Mouse (Mus musculus) 3T3-L1 (cell line): Measurements from ENCODE around the gene Rtn2.

Source experiments
- DNase-seq: peaks from one replicate; pipeline ENCODE4 v3.0.0-alpha.2; 2015; ENCODE audit warnings: low read depth, low spot score

The Rtn2 gene

DNA sequence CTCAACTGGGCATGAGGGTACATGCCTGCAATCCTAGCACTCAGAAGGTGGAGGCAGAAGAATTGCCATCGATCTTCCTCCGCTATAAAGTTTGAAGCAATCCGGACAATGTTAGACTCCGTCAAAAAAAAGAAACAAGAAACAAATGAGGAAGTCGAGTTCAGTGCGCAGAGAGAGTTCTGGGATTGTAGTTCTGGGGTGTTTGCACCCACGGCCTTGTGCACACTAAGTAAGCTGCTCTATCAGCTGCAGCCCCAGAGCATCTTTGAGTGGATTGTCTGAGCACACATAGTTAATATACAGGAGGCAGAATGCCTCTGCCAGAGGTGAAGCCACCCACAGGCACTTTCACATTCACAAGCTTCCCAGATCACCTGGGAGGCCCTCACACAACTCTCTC, 36.3 kb downstream of the Rtn2 start:
- no peak for DNase-seq

DNA sequence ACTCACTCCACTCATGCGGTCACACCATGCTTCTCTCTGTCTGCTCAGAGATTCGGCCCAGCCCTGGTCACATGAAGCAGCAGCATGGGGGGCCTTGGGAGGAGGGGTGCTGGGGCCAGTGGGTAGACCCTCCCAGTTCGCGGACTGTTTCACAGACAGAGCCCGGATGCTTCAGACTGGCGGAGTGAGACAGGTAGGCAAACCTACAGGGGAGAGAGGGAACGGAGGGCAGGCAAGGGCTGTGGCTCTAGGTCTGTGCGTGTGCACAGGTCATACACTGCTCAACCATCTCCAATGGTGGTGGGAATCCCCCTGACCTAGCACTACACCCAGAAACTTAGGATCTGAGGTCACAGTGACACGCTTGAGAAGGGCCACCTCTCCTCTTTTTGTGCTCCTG, 37.0 kb downstream of the Rtn2 start:
- DNase-seq: no peak

DNA sequence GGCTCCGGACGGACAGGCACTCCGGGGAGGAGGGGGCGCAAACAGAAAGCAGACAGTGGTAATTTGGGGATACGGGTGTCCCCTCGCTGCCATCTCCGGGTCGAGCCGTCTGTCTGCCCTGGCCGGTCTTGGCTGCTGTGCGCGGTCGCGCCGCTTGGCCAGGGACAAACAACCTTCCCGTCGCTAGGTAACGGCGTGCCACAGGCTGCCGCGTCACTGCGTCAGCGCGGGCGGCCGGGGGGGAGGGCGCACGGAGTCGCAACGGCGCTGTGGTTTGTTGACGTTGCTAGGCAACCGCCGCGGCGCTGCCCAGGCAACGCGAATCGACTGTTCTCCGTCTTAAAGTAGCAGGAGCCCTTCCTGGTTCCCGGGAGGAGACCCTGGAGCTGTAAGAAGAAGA, 37.5 kb downstream of the Rtn2 start:
- peak; percentile 89 for DNase-seq

DNA sequence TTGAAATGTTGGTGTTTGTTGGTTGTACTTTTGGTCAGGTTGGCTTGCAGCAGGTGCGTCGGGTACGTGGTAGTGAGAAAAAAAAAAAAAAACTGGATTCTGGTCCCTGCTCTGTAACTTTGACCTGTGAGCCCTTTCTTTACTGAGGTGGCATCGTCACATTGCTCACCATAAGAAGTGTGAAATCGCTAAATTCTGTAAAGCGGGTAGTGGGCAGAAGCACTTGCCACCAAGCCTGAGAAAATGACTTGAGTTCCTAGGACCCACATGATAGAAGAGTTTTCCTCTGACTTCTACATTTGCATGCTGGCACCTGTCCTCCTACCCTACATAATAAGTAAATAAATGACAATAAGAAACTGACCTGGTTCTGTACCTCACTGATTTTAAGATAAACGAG, 38.2 kb downstream of the Rtn2 start:
- no peak for DNase-seq

DNA sequence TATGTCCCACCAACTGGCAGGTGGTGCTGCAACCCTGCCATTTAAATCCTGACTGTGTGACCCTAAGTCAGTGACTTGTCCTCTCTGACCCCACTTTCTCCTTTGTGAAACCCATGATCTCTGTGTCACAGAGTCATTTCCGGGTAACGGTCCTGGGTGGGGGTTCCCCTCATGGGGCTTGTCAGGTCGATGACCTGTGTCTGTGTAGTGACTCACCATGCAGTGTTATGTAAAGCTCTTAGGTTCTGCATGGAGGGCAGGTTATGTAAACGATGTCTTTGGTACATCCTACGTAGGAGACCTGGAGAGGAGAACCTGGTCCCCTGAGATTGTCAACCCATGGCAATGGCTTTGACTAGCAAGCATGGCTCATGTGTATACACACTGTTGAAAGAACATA, 39.0 kb downstream of the Rtn2 start:
- no peak for DNase-seq

DNA sequence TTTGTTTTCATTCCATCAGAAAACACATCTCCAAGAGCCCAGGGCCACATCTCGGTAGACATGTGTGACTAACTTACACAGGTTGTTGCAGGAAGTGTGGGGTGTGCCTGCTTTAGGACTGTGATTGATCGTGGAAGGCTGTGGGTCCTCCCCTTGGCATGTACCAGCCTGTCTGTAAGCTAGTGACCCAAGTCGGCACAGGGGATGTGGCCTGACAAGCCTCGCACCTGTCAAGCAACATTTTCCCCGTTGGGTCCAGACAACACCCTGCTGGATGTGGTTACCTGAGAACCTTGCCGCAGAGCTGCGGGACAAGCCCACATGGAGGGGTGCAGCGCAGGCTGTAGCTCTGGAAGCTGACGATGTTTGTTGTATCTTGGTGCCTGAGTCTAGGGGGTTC, 40.1 kb downstream of the Rtn2 start:
- DNase-seq: no peak

DNA sequence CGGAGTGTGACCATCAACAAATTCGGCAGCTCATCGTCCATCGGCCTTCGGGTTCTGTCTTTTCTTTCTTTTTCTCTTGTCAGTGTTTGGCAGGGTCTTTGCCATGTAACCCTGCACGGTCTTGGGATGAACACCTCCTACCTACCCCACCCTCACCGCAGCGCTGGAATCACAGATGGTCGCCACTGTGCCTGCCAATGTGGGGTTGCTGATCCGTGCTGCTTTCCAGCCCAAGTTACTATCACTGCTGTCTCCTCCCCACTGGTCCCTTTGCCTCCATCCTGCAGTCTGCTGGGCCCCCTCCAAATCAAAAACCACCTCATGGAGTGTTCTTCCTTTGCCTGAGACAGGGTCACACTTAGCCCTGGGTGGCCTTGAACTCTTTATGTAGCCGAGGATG, 41.8 kb downstream of the Rtn2 start:
- DNase-seq: no peak

DNA sequence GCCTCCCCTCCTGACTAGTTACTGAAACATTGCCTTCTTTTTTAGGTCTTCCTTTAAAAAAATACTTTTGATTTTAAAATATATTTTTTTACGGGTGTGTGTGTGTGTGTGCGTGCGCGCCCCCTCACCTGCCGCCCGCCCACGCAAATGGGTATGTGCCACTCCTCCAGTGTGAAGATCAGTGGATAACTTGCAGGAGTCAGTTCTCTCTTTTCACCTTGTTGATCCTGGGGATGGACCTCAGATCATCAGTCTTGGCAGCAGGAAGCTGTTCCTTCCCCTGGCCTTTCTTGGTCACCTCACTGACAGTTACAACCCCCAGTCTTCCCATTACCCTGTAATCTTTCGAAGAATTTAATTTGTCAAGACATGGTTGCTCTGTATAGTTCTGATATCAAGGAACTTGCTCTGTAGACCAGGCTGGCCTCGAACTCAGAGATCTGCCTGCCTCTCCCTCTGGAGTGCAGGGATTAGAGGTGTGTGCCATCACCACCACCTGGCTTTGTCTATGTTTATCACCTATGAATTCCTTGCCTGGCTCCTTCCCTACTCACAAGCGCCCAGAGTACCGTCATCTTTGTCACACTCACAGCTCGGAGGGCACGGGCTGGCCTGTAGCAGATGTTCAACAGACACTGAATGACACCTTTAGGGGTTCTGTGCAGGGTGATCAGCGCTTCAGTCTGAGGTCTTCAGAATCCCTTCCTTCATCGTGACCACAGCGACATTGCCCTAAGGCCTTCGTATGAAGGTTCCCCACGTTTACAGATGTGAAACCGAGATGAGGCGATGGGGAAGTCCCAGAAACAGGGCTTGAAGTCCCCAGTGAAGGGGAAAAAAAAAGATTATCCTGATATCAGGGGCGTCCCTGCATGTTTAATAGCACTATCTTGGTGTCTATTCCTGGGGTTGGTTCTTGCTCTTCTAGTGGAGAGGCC, 43.1 kb downstream of the Rtn2 start:
- DNase-seq: no peak

DNA sequence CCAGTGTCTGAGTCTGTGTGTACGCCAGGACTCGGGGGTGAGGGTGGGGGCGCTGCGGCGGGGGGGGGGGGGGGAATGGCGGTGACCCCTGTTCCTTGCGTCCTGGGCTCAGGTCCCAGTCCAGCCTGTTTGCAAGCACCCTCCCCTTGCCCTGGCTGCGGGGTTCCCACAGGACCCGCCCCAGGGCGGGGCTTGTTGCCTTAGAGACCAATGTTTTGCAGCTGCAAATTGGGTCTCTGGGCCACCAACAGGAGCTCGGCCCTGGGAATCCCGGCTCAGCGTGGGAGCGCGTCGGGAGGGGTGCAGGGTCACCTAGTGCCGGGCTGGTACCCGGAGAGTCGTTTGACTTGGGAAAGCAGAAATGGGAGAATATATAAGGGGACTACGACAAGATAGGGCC, 43.9 kb downstream of the Rtn2 start:
- DNase-seq: peak; percentile 60

DNA sequence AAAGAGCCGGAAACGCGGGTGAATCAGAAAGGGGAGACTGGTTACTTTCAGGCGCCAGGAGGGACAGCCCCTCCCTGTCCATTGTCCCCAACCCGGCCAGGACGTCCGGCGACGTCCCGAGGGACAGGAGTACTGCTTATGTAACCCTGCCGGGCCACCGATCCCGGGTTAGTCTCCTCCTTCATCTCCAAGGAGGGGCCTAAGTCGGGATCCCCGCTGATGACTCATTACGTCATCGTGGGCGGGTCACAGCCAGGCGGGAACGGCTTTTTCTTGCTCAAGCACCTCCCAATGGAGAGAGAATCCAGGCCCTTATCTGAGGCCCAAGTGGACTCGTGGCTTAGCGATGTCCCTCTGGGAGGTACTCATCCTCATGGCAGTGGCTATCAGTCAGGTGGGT, 44.7 kb downstream of the Rtn2 start:
- DNase-seq: peak; percentile 88

DNA sequence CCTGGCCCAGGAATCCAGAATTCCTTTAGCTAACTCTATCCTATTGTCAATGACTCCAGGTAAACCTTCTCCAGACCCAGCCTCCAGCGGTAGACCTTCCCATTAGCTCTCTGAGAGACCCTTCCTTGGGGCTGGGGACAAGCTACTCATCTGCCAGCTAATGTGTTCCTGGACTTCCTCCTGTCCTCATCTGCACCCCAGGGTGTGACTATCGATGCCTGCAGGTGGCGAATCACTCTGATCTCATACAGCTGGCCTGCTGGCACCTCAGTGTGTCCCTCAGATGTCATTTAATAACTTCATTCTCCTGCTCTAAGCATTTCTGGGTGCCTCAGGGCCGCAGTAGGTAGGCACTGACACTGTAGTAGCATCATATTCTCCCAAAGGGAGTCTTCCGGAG, 45.4 kb downstream of the Rtn2 start:
- DNase-seq: no peak

DNA sequence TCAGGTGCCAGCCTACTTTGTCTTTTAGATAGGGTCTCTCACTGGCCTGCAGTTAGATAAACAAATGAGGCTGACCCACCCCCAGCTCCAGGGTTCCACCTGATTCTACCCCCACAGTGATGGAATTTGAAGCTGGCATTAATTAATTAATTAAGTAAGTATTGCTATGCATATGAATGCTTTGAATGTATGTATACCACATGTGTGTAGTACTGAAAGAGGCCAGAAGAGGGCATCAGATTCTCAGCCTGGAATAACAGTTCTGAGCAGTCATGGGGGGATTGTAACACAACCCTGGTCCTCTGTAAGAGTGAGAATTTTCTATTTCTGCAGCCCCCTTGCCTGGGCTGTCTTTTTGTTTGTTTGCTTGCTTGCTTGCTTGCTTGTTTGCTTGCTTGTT, 46.0 kb downstream of the Rtn2 start:
- no peak for DNase-seq

DNA sequence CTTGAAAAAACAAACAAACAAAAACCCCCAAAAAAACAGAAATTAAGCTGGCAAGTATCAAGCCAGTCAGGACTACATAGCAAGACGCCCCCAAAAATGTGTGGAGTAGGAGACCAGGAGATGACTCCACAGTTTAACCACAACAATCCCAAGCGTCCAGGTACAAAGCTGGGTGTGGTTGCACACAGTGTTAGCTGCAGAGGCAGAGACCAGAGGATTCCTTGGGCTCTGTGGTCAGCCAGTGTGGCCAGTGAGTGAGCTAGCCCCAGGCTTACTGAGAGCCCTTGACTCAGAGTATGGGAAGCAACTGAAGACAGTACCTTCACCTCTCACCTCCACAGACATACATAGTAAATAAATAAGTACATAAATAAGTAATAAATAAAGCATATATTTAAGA, 49.5 kb downstream of the Rtn2 start:
- DNase-seq: peak; percentile 72

DNA sequence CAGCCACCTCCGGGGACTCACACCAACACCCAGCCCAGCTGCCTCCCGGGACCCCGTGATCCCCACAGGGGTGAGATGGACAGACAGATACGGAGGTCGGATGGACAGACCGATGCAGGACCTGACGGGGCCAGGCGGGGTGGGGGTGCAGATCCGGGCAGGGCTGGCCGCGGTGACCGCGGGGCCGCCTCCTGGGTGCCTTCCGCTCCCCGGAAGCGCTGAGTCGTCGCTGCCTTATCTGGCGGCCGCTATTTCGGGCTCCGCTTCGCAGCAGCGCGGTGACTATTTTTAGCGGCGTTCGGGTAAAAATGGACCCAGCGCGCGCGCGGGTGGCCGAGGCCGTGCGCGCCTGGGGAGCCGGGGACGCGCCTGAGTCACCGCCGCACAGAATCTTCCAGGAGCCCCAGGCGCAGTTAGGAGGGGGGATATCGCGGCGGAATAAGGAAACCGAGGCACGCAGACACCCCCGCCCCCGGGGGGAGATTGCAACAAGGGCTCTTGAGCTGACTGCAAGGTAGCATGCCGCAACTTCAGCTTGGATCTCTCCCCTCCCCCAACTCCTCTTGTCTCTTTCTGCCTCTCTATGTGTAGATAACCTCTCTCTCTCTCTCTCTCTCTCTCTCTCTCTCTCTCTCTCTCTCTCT, 50.4 kb downstream of the Rtn2 start:
- peak; percentile 67 for DNase-seq

DNA sequence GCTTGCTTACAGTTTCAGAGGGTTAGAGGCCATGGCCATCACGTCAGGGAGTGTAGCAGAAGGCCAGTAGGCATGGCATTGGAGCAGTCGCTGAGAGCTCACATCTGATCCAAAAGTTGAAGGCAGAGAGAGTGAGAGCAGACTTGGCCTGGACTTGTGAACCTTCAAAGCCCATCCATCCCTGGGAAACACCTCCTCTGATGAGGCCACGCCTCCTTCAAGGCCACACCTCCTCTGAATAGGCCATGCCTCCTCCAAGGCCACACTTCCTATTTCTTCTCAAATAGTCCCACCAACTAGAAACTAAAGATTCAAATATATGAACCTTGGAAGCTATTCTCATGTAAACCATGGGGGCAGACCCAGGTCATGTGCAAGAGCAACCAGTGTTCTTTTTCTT, 53.2 kb downstream of the Rtn2 start:
- peak; percentile 54 for DNase-seq

DNA sequence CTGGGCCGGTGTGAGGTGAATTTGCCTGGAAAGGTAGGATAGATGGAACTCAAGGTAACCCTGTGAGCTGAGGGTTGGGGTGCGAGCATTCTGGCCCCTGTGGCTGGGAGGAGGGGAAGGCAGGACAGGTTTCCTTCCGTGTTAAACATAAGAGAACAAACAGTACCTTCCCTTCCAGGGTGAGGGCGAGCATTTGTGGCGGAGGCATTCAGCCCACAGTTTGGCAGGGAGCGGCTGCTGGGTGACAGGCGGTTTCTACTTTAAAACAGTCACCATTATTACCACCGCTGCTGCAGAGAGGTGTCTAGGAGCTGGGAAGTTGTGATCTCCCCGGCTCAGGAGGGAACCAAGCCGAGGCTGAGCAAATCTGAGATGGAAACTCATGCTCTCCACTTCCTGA, 54.7 kb downstream of the Rtn2 start:
- no peak for DNase-seq

DNA sequence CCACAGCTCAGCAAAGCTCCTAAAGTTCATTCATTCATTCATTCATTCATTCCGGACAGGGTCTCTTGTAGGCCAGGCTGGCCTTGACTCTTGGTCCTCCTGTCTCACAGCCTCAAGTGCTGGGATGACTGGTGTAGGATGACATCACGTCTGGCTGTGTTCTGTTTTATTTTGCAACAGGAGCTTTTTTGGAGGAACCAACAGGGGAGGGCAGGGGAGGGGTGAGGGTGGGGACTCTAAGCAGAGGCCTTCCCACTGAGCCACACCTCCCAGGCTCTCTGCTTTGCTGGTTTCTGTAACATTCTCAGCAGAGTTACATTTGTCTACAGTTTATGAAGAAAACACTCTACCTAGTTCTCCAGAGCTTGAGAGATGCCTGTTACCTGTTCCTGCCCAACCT, 55.6 kb downstream of the Rtn2 start:
- peak; percentile 65 for DNase-seq

DNA sequence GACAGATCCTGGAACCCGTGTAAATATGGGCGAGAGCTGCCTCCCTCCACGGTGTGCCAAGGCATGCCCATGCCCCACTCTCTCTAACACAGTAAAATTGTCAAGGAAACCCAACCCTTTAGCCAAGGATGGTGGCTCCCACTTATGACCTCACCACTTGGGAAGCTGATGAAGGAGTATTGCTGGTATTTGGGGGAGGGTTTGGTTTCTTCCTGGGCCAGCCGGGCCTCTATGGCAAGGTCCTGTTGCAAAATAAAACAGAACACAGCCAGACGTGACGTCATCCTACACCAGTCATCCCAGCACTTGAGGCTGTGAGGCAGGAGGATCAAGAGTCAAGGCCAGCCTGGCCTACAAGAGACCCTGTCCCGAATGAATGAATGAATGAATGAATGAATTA, 56.2 kb downstream of the Rtn2 start:
- DNase-seq: peak; percentile 64

DNA sequence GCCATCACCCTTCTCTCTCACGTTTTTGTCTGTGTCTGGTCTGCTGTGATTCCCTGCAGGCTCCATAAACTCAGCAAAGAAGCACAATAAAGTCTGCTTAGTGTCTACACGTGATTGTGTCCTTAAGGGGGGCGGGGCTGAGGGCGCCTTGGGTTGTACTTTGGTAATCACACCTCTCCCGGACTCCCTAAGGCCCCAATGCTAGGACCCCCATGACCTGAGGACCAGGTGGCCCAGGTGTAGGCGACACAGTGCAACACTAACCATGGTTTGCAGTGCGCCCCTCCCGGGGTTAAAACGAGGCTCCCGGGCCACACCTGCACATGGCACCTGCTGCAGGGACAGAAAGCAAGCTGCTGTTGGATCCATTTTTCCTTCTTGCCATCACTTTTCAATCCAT, 58.8 kb downstream of the Rtn2 start:
- no peak for DNase-seq

DNA sequence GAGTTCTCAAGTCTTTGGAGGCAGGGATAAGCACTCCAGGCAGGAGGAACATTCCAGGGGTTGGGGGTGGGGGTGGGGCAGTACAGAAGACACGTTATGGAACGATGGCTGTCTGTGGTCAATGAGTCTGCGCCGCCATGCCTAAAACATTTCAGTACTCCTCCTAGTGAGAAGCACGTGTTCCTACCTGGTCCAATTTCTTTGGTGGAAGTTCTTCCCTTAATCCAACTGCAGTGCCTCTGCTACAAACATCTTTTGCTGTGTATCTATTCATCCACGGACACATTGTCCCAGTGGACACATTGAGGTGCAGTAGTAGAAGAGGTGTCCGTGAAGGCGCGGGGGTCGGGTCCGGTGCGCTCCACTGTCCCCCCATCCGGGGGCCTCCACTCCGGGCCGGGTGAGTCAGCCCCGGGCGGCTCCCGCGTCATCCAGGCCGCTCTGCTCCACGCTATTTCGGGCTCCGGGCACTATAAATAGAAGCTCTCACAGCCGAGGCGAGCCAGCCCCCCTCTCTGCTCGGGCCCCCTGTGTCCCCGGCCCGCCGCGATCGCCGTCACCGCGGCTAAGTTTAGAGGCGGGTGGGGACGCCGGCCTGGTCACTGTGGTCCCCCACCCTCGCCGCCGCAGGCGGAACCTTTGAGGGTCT, 59.5 kb downstream of the Rtn2 start:
- peak; percentile 37 for DNase-seq

DNA sequence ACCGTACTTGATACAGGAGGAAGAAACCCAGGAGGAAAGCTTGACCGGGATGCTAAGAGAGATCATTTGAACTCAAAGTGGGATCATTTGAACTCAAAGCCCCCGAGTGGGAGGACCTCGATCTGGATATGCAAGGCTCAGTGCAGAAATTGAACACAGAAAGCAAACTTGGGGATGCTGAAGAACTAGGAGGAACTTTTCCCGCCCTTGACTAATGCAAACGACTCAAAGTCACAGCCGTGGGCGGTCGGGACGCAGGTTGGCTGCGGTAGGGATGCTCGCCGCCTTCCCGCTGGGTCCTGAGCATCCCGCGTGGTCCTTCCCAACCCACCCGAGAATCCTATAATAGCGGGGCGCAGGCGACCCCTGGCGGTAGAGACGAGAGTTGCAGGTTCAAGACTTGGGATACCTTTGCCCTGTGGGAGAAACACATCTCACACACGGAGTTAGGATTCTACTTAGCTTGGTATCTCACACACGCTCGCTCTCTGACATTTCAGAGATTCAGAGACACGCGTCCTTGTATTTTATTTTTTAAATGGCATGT, 60.1 kb downstream of the Rtn2 start:
- DNase-seq: peak; percentile 82

DNA sequence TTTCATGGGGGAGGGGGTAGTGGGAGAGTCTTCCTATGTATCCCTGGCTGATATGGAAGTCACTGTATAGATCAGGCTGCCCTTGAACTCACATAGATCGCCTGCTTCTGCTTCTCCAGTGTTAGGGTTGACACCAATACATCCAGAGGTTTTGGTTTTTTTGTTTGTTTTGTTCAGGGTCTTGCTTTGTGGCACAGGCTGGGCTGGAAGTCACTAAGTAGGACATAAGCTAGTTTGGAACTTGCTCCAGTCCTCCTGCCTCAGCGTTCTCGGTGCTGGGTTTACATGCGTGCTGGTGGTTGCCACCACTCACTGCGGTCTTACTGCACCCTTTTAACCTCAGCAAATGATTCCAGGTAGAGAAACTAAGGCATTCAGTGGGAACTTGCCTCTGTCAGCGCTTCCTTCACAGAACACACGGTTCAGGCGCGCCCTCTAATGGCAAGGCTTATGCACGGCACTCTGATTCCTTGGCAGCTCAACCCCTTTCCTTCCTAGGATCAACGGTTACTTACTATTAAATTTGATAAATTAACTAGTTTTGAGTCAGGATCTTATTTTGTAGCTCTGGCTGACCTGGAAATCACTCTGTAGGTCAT, 60.9 kb downstream of the Rtn2 start:
- DNase-seq: peak; percentile 88
